Mouse (Mus musculus) embryo, embryonic 11.5 days (tissue): ENCODE data around the gene Akip1.

Experiments
- DNase-seq: peaks from one replicate; pipeline ENCODE4 v3.0.0-alpha.2; 2012; ENCODE audit warnings: low read depth, low spot score

The Akip1 gene

GRCm38 (mm10) chr7:109707023-109707785 lies 3.7 kb downstream of the Akip1 start:
- DNase-seq = peak; percentile 37

- peak; percentile 29 for DNase-seq
Observed at GRCm38 (mm10) chr7:109708961-109709382, 5.5 kb downstream of the Akip1 start.

GRCm38 (mm10) chr7:109710069-109710468 lies 6.6 kb downstream of the Akip1 start:
- no peak for DNase-seq

- no peak for DNase-seq
Observed at GRCm38 (mm10) chr7:109712198-109712597, 8.7 kb downstream of the Akip1 start.

GRCm38 (mm10) chr7:109713434-109713982 lies 10.0 kb downstream of the Akip1 start:
- no peak for DNase-seq

- DNase-seq = peak; percentile 22
Observed at GRCm38 (mm10) chr7:109719286-109719685, 15.8 kb downstream of the Akip1 start.

- DNase-seq = no peak
Observed at GRCm38 (mm10) chr7:109722618-109723017, 19.1 kb downstream of the Akip1 start.

GRCm38 (mm10) chr7:109723114-109723513 lies 19.6 kb downstream of the Akip1 start:
- no peak for DNase-seq

- no peak for DNase-seq
Observed at GRCm38 (mm10) chr7:109723697-109724096, 20.2 kb downstream of the Akip1 start, which contains the start of gene BC051019. TSS of gene BC051019 (minus strand) at chr7:109723850.

- DNase-seq = no peak
Observed at GRCm38 (mm10) chr7:109731626-109732025, 28.1 kb downstream of the Akip1 start, which contains the start of gene Ascl3. TSS of gene Ascl3 (minus strand) at chr7:109731726.

GRCm38 (mm10) chr7:109734806-109735205 lies 31.3 kb downstream of the Akip1 start:
- no peak for DNase-seq

- no peak for DNase-seq
Observed at GRCm38 (mm10) chr7:109739822-109740370, 36.4 kb downstream of the Akip1 start.

GRCm38 (mm10) chr7:109741060-109741459 lies 37.6 kb downstream of the Akip1 start:
- no peak for DNase-seq

GRCm38 (mm10) chr7:109741703-109742102 lies 38.2 kb downstream of the Akip1 start:
- DNase-seq = no peak

- DNase-seq = no peak
Observed at GRCm38 (mm10) chr7:109747747-109748146, 44.3 kb downstream of the Akip1 start.

- DNase-seq = no peak
Observed at GRCm38 (mm10) chr7:109751427-109752007, 48.0 kb downstream of the Akip1 start.

- peak; percentile 56 for DNase-seq
Observed at GRCm38 (mm10) chr7:109752008-109752925, 48.8 kb downstream of the Akip1 start, which contains the start of gene Tmem9b. TSS of gene Tmem9b (minus strand) at chr7:109752875.

- no peak for DNase-seq
Observed at GRCm38 (mm10) chr7:109754034-109754433, 50.5 kb downstream of the Akip1 start.

GRCm38 (mm10) chr7:109756291-109756690 lies 52.8 kb downstream of the Akip1 start:
- DNase-seq = no peak
